Mouse (Mus musculus) neural tube, embryonic 11.5 days (tissue): ENCODE results near the gene Eif4h. TPM values are rescaled to one million over a fixed set of nuclear protein-coding genes. Genes with fewer than 3 reads are reported as not detected.
A peak's percentile ranks its signal among the peaks of the same experiment; 100 is the strongest.

Source experiments
- ATAC-seq: fragments of 200-750 bp; cut with Nextera tagmentation; 2 replicates; pipeline ENCODE4 v1.8.0; 2017; ENCODE audit warnings: moderate number of reproducible peaks, mild to moderate bottlenecking, moderate TSS enrichment, moderate library complexity; ENCODE audit not compliant: insufficient read depth, low FRiP score, low TSS enrichment
- DNase-seq: peaks from one replicate; pipeline ENCODE4 v3.0.0-alpha.2; 2015; ENCODE audit warnings: low spot score
- H3K27ac ChIP-seq: fragments of 300-500 bp; sonication (generic); 2 replicates; pipeline ENCODE4 v1.5.1; 2014; ENCODE audit warnings: low read depth, mild to moderate bottlenecking, low read length
- H3K27me3 ChIP-seq: fragments of 300-500 bp; sonication (generic); 2 replicates; pipeline ENCODE4 v1.6.1; 2014; ENCODE audit warnings: mild to moderate bottlenecking, low read length, mixed read lengths; ENCODE audit not compliant: control insufficient read depth, insufficient read depth
- H3K36me3 ChIP-seq: fragments of 300-500 bp; sonication (generic); 2 replicates; pipeline ENCODE4 v1.6.1; 2014; ENCODE audit warnings: mild to moderate bottlenecking, low read length, moderate library complexity, mixed read lengths; ENCODE audit not compliant: control insufficient read depth, insufficient read depth
- H3K4me1 ChIP-seq: fragments of 300-500 bp; sonication (generic); 2 replicates; pipeline ENCODE4 v1.6.1; 2014; ENCODE audit warnings: low read length, mixed read lengths; ENCODE audit not compliant: control insufficient read depth, insufficient read depth
- H3K4me2 ChIP-seq: fragments of 300-500 bp; sonication (generic); 2 replicates; pipeline ENCODE4 v1.6.1; 2014; ENCODE audit warnings: low read depth, mild to moderate bottlenecking, moderate library complexity
- H3K4me3 ChIP-seq: fragments of 300-500 bp; sonication (generic); 2 replicates; pipeline ENCODE4 v1.5.1; 2014; ENCODE audit warnings: low read depth, low read length
- H3K9ac ChIP-seq: fragments of 300-500 bp; sonication (generic); 2 replicates; pipeline ENCODE4 v1.6.1; 2014; ENCODE audit warnings: mild to moderate bottlenecking, low read length
- H3K9me3 ChIP-seq: fragments of 300-500 bp; sonication (generic); 2 replicates; pipeline ENCODE4 v1.6.1; 2016; ENCODE audit warnings: low read length; ENCODE audit not compliant: control insufficient read depth
- WGBS: fragments of 180-500 bp; shearing (Covaris S2); extraction: QIAGEN DNeasy Blood & Tissue Kit; methylation state at CpG from one replicate; pipeline ENCODE4 v1.1.7; 2014; 5-methylcytosine and 5-hydroxymethylcytosine counted together
- polyA plus RNA-seq: library from polyadenylated mRNA; unstranded; fragments of >200 nt; fragmentation: Nextera tagmentation; extraction: Ambion mirVana; gene quantifications from 2 replicates; pipeline ENCODE4 v1.2.1, GENCODE M21; 2014

The Eif4h gene
- polyA plus RNA-seq, 1 experiment from 2014 or later = 457 TPM

DNA sequence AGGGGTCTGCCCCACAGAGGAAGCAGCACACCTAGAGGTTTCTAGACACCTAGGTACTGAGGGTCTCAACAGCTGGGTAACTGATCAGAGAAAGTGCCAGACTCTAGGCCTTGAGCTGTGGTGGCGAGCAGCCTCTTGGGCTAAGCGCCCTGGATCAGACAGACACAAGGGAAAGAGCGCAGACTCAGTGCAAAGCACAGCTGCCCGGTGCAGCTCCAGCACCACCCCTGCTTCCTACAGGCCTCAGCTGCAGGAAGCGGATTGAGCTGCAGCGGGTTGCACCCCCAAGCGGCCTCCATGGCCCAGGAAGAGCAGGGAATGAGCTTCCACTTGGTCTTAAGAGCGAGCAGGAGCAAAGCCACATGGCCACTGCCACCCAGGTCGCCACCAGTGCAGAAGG, 18.8 kb downstream of the Eif4h start:
- Histone ChIP-seq H3K4me3 (no peak overlapping the region), H3K27ac (no peak overlapping the region), H3K4me2 (no peak overlapping the region), H3K9ac (no peak overlapping the region), H3K9me3 (no peaks in the 10 kb centered on the region), H3K36me3 (peaks cover 52% of the 10 kb centered on the region), H3K4me1 (no peaks in the 10 kb centered on the region), H3K27me3 (no peaks in the 10 kb centered on the region)
- 99% methylated on average over 9 of the region's 9 CpGs for WGBS
- ATAC-seq = no peak
- DNase-seq = no peak

DNA sequence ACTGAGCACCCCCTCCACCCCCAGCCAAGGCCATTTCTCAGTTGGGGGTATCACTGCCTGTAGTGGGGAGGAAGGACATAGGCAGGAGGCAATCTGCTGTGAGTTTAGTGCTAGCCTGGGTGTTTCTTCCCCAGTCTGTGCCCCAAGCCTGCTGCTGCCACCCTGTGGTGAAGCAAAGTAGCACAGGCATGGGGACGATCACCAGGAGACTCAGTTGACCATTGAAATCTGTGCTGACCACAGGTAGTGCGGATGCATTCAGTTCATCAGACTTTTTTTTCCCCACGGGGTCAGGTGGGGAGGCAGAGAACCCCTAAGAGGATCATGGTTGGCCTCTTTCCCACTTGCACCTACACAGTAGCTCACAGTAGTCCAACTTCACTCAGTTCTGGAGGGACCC, 22.2 kb downstream of the Eif4h start:
- Histone ChIP-seq H3K4me1 (no peaks in the 10 kb centered on the region), H3K27ac (no peak overlapping the region), H3K9ac (no peak overlapping the region), H3K4me3 (no peak overlapping the region), H3K4me2 (no peak overlapping the region), H3K9me3 (no peaks in the 10 kb centered on the region), H3K36me3 (peaks cover 34% of the 10 kb centered on the region), H3K27me3 (no peaks in the 10 kb centered on the region)
- WGBS = 56% methylated on average over 3 of the region's 3 CpGs
- peak; percentile 55 for DNase-seq
- ATAC-seq = no peak

DNA sequence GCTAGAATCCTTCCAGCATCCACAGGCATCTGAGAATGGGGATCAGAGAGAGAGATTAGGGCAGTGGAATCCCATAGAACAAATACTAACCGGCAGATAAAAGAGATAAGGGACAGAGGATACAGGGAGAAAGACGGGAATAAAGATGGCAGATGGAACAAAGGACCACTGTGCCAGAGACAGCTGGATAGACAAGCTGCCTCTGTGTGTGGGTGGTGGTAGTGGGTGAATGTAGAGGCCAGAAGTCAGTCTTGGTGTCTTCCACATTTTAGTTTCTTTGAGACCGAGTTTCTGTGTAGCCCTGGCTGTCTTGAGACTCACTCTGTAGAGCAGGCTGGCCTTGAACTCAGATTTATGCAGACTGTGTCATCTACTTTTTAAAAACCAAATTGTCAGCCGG, 23.5 kb downstream of the Eif4h start:
- H3K36me3 ChIP-seq = peaks cover 21% of the 10 kb centered on the region
- WGBS = 79% methylated on average over 4 of the region's 4 CpGs

DNA sequence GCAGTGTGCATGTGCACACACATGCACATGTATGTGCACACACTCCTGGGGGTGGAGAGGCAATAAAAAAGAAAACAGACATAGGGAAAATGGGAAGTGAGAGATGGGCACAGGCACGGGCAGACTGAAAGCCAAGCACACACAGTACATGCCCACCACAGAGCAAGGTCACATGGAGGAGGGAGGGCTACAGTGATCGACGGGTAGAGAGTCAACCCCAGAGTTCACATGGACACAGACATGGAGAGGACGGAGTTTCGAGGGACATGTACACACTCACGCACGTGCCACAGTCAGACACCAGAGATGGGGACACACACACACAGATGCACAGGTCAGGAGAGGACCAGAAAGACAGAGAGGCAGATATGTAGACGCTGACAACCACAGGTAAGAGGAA, 23.9 kb downstream of the Eif4h start:
- ATAC-seq = no peak
- no peaks in the 10 kb centered on the region for H3K9me3 ChIP-seq
- peaks cover 17% of the 10 kb centered on the region for H3K36me3 ChIP-seq
- no peak for DNase-seq
- no peak overlapping the region for H3K9ac ChIP-seq
- H3K4me3 ChIP-seq = no peak overlapping the region
- H3K4me2 ChIP-seq = no peak overlapping the region
- H3K27ac ChIP-seq = no peak overlapping the region
- no peaks in the 10 kb centered on the region for H3K4me1 ChIP-seq
- no peaks in the 10 kb centered on the region for H3K27me3 ChIP-seq
- 89% methylated on average over 8 of the region's 8 CpGs for WGBS

More for the DNA sequence above, 23.5 kb downstream of the Eif4h start:
- Histone ChIP-seq H3K4me3 (no peak overlapping the region), H3K9ac (no peak overlapping the region), H3K27me3 (no peaks in the 10 kb centered on the region), H3K4me2 (no peak overlapping the region), H3K27ac (no peak overlapping the region), H3K4me1 (no peaks in the 10 kb centered on the region), H3K9me3 (no peaks in the 10 kb centered on the region)
- DNase-seq = no peak
- ATAC-seq = no peak

DNA sequence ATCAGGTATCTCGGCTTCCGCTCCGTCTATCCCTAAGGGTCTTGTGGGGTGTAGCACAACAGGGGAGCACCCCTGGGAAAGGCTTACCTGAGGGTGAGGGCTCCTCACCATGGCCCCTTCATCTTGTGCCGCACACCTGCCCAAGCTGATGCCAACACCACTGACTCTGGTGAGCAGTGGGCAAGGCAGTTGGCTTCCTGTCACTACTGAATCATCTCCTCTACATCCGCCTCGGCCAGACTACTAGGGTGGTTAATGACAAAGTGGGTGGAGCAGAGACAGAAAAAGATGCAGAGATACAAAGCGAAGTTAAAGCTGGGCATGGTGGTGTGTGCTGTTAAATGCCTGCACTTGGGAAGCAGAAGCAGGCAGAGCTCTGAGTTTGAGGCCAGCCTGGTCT, 24.5 kb downstream of the Eif4h start, which contains the start of gene Lat2:
Gene Lat2 (minus strand): TSS at position 224 of the 400 bp plus-strand sequence.
- Histone ChIP-seq H3K4me2 (no peak within 1 kb of the TSS), H3K4me1 (no peaks in the 10 kb centered on the region), H3K9me3 (no peaks in the 10 kb centered on the region), H3K27me3 (no peaks in the 10 kb centered on the region), H3K36me3 (peaks cover 13% of the 10 kb centered on the region), H3K9ac (no peak within 1 kb of the TSS), H3K4me3 (no peak within 1 kb of the TSS), H3K27ac (no peak within 1 kb of the TSS)
- 84% methylated on average over 7 of the region's 7 CpGs for whole genome bisulfite sequencing
- DNase-seq (no peak), ATAC-seq (no peak)

DNA sequence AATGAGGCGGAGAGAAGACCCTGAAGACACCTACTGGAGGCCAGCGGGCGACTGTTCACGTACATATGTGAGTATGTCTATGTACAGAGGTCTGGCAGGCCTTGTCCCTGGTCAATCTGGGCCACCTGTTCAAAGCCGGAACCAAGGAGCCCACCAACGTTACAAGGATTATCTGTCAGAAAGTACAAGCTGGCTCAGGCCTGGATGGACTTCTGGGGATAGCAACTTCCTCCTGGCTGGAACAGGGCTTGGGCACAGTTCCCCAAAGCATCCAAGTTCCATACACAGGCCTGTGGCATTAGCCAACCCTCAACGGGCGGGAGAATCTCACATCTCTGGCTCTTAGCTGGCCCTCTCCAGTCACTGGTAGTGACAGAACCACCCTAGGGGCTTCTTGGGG, 25.0 kb downstream of the Eif4h start:
- Histone ChIP-seq H3K9ac (no peak overlapping the region), H3K27ac (no peak overlapping the region), H3K36me3 (peaks cover 11% of the 10 kb centered on the region), H3K27me3 (no peaks in the 10 kb centered on the region), H3K4me3 (no peak overlapping the region), H3K9me3 (no peaks in the 10 kb centered on the region), H3K4me2 (no peak overlapping the region), H3K4me1 (no peaks in the 10 kb centered on the region)
- DNase-seq (no peak), ATAC-seq (no peak)
- WGBS = 91% methylated on average over 8 of the region's 8 CpGs

DNA sequence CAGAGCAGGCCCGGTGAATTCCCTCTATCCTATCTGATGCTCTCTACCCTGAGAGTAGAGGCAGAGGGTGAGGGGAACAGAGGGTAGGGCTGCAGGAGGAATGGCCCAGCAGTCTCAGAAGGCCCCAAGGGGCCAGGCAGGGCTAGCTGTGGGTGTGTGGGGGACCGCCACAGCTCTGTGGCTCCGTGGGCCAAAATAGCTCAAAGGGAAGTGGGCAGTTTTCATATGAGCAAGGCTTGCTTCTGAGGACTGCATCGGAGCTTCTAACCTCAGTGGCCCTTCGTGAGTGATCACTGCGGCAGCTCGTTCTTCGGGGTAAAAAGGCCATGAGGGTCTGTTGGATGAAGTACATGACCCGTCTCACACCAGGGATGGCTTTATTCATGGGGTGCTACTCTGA, 25.6 kb downstream of the Eif4h start:
- Histone ChIP-seq H3K9me3 (no peaks in the 10 kb centered on the region), H3K4me3 (no peak overlapping the region), H3K27me3 (no peaks in the 10 kb centered on the region), H3K4me1 (no peaks in the 10 kb centered on the region), H3K36me3 (peaks cover 7% of the 10 kb centered on the region), H3K27ac (no peak overlapping the region), H3K4me2 (no peak overlapping the region), H3K9ac (no peak overlapping the region)
- ATAC-seq = no peak
- no peak for DNase-seq
- WGBS = 80% methylated on average over 9 of the region's 9 CpGs

DNA sequence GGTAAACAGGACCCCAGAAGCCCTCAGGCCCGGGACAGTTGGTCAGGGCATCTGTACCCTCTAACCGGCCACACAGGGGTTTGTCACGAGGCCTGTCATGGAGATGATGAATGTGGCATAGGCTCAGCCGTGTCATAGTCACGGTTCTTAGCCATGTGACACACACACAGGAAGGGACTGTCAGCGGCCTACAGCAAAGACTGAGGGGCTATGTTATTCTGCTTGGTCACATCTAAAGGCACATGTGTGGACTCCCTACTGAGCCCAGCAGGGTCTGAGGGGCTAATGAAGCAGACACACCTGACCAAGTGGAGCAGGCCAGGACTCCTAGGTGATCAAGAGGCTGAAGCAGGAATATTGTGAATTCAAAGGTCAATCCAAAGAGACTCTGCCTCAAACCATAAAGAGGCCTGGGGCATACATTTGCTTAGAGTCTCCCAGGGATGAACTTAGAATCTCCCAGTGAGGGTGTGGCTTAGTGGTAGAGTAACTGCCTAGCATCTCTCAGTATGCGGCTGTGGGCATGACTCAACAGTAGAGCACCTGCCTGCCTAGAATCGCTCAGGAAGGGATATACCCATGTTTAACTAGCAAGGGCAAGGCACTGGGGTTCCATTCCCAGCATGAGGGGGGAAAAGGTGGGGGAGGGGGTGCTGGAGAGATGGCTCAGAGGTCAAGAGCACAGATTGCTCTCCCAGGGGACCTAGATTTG, 27.3 kb downstream of the Eif4h start:
- Histone ChIP-seq H3K27ac (no peak overlapping the region), H3K4me2 (no peak overlapping the region), H3K27me3 (no peaks in the 10 kb centered on the region), H3K4me1 (no peaks in the 10 kb centered on the region), H3K9ac (no peak overlapping the region), H3K36me3 (peaks cover 3% of the 10 kb centered on the region; the same call in 1 of the 2 replicates), H3K4me3 (no peak overlapping the region), H3K9me3 (no peaks in the 10 kb centered on the region)
- DNase-seq (peak; percentile 26), ATAC-seq (no peak)
- 58% methylated on average over 8 of the region's 8 CpGs for WGBS

DNA sequence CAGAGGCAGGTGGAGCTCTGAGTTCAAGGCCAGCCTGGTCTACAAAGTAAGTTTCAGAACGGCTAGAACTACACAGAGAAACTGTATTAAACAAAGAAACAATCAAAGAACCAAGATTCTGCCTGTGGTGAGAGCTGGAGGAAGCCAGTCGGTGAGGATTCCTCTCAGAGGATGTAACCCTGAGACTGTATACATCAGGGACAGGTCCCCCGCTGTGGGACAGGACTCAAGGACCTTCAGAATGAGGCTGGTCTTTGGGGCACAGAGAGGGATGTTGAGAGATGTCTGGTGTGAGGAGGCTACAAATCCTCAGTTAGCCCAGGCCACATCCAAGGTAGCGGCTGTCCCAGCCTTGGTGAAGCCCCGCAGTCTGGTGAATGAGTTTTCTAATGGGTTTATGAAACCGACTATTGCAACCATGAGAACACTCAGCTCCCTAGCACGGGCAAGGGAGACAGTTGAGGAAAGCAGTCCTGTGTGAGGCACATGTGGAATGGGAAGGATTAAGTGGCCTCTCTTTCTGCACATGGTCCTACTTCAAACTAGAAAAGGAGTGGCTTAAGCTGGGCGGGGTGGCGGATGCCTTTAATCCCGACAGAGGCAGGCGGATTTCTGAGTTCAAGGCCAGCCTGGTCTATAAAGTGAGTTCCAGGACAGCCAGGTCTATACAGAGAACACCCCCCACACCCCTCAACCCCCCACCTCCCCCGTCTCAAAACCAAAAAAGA, 29.2 kb downstream of the Eif4h start:
- ATAC-seq = no peak
- DNase-seq = no peak
- Histone ChIP-seq H3K36me3 (peaks cover 3% of the 10 kb centered on the region; the same call in 1 of the 2 replicates), H3K4me2 (no peak overlapping the region), H3K9ac (no peak overlapping the region), H3K4me1 (no peaks in the 10 kb centered on the region), H3K27ac (no peak overlapping the region), H3K9me3 (no peaks in the 10 kb centered on the region), H3K27me3 (no peaks in the 10 kb centered on the region), H3K4me3 (no peak overlapping the region)
- WGBS = 88% methylated on average over 12 of the region's 12 CpGs
